Mouse (Mus musculus) heart, adult 2 months (tissue): ENCODE results near the gene Nde1.
A peak's percentile ranks its signal among the peaks of the same experiment; 100 is the strongest.

Experiments
- CTCF ChIP-seq: fragments of 200-600 bp; IDR thresholded peaks from 2 replicates; pipeline ENCODE4 v1.8.1; 2022; ENCODE audit warnings: antibody characterized with exemption, mild to moderate bottlenecking, moderate library complexity
- POLR2A ChIP-seq: fragments of 200-500 bp; IDR thresholded peaks from 2 replicates; pipeline ENCODE4 v1.6.1; 2011; ENCODE audit warnings: mild to moderate bottlenecking, low read depth, low read length, control low read depth; ENCODE audit not compliant: insufficient read depth

- TF ChIP-seq CTCF (peak; percentile 94), POLR2A (no peak)
These were observed 32.4 kb downstream of the Nde1 start for GRCm38 (mm10) chr16:14195427-14195826.
